Mouse (Mus musculus) layer of hippocampus, postnatal 10 days (tissue): ENCODE data around the gene Adtrp. TPM values are rescaled to one million over a fixed set of nuclear protein-coding genes. Genes with fewer than 3 reads are reported as not detected.

Source experiments
- DNase-seq, 2 experiments: peaks; one replicate each; pipeline ENCODE4 v3.0.0; 2021; ENCODE audit warnings: low spot score in 2 of 2
- total RNA-seq, 2 experiments: library from RNA; stranded (reverse); gene quantifications; 2 replicates each; pipeline ENCODE4 v1.2.3; 2021

Gene Adtrp
- total RNA-seq, 2 experiments from 2014 or later, result 0.46 to 0.69 TPM

DNA sequence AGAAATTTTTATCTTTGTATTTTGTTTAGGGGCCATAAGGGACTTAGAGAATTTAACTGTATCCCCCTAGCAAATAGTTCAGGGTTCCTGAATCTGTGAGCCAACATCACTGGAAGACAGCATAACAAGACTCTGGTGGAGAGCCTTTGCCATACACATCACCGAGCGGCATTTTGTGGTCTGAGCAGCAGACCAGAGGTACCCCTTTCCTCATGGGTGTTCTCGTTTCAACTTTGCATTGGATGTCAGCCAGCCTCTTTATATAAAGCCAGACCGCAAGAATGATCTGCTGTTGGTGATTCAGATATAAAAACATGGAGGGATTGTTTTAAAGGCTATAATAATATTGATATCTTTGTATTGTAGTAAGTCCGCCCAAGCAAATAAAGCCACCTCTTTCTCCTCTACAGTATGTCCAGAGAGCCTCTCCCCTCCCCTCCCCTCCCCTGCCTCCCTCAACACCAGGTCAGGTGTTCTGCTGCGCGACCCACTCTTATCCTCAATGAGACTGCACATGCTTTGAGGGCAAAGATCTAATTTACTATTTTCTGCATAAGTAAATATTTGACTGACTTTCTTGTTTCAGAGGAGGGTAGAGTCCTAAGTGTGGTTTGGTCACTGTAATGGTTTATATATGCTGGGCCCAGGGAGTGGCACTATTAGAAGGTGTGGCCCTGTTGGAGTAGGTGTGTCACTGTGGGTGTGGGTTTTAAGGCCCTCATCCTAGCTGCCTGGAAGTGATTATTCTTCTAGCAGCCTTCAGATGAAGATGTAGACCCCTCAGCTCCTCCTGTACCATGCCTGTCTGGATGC is 62.4 kb downstream of the Adtrp start:
- no peak for DNase-seq

DNA sequence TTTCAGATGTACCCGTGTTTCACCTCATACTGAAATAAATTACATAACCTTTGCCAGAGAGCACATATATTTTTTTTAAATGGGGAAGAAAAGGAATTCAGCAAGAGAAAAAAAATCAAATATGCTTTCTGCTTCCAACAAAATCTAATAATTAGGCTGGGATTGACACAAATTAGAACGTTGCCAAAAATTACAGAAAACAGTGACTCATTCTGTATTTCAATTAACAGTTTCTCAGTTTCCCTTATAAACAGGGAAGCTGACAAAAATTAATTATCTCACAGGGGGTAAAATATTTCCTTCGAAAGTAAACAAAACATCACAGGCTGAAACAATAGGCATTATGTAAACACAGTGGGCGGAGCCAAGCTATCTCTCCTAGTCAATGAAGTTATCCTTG is 67.2 kb downstream of the Adtrp start:
- DNase-seq, result no peak

DNA sequence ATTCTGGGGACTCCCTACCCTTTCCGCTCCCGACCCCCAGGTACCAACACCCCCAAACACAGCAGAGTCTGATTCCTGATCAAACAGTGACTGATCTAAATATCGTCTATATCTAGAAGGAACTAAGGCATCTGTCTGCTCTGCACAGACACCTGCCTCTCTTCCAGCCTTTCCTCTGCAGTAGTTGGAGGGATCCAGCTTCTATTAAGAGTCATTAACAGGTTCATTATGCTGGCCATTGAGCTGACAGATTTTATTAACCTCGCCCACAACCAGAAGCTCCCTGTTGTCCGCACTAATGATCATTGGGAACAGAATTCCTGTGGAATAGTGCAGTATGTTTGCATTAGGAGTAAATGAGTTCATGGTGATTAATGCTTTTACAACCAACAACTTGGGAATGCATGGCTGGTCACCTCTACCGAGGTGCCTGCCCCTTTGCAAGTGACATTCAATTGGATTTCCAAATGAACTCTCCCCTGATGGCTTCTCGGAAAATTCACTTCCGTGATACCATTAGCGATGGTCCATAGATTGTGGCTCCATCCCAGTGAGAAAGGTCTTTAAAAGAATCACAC is 67.8 kb downstream of the Adtrp start:
- no peak for DNase-seq

DNA sequence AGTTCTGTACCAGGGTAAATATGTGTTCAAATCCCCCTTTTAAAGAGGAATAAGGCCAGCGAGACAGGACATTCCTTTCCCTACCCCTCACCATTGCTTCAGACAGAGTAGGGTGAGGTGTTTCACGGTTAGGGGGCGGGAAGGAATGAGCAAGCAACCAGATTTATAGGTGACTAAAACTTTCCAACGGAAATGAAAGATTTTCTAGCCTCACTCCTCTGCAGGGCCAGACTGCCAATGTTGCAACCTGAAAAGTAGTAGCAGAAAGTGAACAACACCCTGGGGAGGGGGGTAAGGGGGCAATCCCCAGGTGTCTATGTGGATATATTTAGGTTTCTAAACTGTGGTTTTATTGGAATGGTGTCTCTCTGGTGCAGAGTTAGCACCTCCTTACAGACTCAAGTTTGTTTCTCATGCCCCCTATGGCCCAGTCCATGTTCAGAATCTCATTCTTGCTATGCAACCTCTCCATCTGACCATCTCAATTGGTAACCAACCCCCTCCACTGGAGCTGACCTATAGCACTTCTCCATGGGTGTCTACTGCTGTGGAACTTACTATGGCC is 73.6 kb downstream of the Adtrp start:
- no peak for DNase-seq

DNA sequence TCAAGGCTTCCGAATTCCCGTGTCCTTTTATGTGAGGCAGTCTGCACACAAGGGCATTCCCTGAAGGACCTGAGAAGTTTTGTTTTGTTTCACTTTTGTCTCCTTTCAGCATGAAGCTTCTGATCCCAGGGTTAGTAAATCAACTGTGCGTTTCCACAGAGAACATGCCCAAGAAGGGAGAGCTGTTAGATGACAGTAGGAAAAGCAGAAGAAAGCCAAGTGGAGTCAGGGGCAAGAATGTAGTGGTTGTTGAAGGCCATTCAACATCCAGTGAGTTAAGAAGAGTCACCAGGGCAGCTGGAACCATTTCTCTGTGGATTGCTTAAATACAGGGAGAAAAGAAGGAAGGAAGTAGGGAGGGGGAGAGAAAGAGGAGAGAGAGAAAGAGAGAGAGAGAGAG is 76.4 kb downstream of the Adtrp start:
- no peak for DNase-seq

DNA sequence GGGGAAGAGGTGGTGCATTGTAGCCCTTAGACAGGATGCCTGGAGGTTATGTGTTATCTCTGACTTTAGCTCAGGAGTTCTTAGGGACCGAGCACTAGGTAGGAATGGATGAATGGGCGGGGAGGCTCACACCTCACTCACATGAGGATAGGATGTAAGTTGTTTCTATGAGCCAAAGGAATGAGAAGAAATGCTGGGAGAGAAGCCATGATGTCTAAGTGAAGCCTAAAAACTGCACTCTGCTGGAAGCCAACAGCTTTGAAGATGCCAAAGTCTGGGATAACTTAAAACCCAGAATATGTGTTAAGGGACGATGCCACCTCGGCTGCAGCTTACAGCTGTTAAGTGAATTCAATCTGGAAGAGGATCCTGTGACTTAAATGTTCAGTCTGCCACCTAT is 79.5 kb downstream of the Adtrp start:
- DNase-seq, result no peak

DNA sequence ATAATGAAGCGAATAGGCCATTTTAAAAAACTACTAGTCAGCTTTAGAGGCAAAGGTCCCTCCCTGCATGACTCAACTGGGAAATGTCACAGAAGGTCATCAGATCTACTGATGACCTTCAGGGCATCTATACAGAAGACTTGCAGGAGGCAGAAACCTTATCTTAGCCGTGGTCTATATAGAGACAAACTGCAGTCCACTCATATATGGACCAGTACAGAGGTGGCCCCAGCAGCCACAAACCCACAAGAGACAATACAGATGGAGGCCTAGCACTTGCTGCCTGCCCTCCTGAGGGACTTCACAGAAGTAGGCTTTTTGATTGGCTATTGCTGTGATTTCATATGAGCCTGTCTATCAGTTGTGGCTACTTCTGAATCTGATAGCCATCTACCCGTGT is 85.5 kb downstream of the Adtrp start:
- DNase-seq, result no peak

DNA sequence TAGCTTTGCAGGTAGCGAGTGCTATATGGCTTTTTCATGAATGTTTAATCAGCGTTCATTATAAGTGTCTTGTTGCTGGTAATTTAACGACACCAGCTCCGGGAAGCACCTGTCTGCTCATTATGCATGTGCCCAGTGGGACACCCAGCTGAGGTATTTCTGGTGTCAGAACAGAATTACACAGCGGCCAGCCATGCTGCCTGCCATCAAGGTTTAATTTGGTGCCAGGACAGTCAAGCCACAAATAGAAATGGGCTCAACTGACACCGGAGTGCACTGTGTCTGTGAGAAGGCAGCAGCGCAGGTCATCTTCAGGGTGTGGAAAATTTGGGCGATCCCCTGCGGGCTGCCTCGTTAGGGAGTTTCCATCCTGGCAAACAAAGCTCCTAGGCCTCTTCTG is 87.0 kb downstream of the Adtrp start:
- no peak for DNase-seq

DNA sequence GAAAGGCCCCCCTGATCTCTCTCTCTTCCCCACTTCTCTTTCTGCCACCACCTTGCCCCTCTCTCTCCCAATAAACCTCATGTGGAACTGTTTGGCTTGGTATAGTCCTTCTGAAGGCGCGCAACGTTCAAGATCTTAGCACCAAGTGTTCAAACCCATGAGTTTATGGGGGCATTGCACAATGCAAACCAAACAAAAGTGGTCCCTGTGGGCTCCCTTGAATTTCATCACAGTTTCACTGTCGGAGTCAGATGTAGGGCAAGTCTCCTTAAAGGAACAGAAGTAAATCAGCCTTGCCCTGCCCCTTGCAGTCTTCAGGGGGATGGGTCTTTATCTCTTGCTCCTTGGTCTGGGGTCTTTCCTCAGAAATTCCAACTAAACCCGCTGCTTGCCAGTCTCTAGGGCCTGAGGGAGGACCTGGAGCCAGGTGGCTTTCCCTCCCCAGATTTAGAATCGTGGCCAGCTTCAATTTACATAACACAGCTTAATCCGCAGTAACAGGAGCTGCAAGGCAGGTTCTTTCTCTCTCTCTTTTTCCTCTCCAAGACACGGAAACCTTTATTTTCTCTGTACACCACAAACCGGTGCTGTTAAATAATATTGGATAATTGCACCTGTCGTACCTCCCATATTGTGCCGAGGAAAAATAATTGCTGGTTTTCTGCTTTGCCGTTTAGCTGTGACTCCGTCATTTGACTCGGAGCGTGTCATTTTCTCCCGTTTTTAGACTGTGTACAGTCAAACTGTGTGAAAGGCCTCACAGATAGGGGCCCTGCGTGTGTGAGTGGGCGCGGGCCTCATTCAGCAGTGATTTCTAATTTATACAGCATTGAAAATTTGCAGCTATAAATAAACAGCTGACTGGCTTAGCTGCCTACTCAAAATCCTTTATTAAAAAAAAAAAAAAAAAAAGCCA is 88.7 kb downstream of the Adtrp start:
- DNase-seq, result no peak

DNA sequence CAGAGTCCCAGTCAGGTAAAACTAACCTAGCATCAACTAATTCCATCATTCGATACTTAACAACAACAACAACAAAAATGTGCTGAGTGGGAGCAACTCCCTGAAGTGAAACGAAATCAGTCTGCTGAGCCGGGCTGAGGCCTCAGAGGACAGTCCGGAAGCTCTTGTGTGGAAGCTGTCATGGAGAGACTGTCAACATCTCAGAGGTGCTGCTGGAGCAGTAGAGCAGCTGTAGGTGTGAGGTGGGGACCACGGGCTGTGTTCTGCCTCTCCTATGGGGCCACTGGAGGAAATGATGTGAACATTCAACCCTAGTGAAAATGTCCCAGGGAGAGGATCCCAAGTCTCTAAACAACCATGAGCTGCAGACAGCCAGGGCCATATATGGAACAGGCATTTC is 94.4 kb downstream of the Adtrp start:
- DNase-seq, result no peak

DNA sequence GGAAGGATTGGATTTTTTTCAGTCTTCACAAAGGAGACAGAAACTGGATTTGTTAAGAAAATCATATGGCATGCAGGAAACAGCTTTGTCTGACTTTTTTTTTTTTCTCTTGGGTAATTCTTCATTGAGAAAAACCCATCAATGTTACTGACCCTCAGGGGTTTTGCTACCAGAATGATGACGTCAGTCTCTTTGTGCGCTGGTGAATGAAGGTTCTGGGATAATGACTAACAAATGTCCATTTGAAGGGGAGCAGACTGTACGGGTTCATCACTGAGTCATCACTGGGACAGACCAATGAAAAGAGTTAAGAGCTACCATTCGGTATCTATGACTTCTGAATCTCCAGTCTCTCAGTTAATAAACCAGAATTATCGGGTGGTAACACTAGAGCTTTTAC is 97.0 kb downstream of the Adtrp start:
- no peak for DNase-seq

DNA sequence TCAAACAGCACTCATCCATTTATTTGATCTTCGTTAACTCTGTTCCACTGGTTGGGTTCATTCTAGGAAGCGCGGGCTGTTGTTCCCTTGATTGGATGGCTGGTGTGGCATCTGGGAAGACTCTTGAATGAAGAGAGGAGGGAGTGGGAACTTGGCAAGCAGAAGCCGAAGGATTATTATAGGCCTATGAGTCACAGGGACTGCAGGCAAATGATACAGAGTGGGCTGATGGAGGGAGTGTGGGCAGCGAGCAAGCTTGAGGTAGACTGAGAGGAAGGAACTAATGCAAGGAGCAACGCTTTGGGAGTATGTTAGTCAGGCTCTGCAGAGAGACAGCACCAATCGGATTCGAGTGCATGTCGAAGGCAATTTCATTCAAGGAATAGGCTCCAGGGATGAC is 98.6 kb downstream of the Adtrp start:
- DNase-seq, result peak; percentile 12 to 20

DNA sequence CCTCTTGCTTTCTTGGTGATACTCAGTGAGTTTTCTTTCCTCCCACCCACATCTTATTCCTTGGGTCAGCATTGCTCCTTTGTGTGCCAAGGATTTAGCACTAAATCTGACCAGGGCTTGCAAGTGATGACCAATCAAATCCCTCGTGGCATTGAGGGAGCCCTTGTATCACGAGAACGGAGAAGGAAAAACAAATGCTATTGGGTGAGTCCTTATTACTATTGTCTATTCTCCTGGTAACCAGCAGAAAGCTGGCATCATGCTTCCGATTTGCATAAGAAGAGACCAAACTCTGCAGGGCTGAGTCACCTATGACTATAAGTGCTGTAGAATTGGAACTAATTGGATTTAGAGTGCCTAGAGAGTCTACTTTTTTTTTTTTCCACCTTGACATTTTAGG is 99.8 kb downstream of the Adtrp start:
- peak in 1 of 2 experiments; percentile 21 for DNase-seq

DNA sequence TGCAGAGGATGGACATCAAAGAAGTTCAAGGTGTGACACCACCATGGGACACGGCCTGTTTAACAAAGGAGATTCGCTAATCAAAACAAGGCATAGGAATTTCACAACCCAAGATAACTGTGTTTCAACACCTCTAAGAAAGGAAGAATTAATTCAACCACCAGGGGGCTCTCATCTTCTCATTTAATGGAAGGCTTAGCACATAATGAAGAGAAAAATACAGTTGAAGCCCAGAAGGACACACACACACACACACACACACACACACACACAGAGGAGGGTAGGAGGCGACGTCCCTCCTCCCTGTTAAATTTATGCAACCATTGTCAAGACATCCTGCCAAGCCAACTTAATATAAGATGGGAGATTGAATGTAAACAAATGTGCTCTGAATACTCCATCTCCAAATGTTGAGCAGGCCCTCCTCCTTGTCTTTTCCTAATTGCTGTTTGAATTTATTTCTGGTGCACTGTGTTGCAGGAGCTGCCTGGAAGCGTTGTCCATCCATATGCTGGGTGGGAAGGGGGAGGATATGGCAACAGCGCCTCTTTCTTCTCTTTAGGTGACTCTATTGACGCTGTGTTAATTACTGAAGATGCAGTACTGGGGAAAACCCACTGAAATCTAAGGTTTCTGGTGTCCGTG is 100.4 kb downstream of the Adtrp start:
- peak; percentile 23 to 24 for DNase-seq

DNA sequence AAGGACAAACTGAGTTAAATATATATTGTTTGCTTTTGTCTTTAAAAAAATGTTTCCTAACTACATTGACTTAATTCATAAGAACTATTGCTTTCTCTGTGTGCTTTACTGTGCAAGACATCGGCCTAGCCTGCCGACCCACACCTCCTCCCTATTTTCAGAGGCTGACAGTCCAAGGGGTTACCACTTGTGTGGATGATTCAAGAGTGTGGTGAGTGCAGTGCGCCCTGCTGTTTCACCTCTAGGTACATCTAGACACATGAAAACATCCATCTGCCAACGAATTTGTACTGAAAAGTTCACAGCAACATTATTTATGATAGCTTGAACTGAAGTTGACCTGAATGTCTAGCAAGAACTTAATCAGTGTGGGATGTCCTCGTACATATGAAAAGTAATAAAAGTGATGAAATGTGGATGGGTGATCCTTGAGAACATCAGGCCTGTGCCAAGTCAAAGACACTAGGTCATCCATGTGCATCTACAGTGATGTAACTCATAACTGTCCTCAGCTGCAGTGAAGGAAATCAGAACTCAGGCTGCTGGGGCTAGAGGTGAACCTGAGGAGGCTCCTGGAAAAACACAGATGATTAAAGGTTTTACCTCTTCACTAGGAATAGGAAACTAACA is 106.9 kb downstream of the Adtrp start:
- no peak for DNase-seq

DNA sequence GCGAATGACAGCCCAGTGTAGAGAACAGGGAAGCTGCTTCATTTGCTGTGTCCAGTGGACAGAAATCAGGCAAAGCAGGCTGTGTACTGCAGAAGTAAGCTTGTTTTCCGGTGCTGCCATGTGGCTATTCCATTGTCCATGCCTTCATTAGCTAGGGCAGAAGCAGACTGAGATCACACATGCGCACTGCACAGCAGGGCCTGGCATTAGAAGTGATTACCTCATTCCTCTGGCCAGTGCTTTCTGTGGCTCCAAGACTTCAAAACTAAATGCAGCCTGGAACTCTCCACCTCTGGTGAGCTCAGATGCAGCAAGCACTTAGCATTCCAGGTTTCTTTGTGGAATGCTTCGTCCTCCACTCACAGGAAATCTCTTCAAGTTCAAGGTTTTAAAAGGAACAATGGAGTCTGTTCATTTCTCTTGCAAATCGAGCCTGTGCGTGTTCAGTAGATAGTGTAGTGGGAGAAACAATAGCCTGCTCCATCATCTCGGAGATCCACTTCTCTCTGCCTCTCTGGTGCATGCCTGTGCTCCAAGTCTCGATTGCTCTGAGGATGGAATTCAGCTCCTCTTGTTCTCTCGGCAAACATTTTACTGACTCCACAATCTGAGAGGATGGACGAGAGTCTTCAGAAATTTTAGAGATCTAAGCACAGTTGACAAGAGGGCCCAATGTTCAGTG is 109.7 kb downstream of the Adtrp start:
- peak; percentile 22 to 43 for DNase-seq

DNA sequence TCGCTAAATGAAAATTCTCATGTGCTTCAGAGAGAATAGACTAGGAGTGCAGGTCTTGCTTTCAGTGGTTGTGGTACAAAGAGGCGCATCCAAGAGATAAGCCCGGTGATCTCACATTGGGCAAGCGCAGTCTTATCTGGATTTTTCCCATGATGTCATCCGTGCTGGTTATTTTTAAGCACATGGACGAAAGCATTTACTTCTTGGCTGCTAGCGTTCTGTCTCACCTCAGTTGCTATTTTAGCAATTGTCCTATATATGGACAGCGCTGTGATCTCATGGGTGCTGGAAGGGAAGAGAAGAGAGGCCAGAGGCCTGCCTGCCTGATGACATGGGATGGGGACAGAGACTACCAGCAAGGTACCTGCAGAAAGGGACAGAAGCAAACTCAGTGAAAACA is 117.8 kb downstream of the Adtrp start:
- no peak for DNase-seq

DNA sequence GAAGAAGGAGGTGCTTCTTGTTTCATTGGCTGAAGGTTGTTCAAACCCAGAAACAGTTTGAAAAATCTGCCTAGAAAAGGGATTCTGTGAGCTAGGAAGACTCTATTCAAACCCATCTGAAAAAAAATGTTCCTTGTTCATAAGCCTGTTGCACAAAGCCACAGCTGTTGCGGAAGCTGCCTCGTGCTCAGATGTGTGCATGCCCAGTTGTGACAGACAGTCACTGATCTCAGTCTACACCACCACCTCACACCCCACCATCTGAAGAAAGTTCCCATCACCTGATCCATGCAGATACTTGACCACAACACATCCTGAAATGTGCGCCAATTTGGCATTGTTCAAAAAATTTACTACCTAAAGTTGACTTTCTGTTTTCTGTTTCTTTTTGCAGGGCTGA is 119.7 kb downstream of the Adtrp start:
- DNase-seq, result no peak

DNA sequence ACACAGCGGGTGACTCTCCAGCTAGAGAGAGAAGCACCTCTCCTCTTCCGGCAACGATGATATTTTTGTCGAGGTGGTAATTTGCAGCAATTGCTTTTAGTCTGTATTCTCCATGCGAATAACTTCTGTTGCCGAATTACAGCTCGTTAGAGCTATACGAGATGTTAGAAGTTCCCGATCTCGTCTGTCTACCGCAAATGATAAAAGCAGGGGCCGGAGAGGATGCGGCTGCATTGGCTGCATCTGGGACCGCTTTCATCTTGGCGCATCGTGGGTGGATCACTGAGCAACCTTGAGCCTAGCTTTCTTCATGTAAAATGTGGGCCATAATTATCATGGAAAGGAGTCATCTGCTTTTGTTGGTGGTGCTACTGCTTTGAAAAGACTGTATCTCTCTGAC is 128.2 kb downstream of the Adtrp start:
- DNase-seq, result no peak

DNA sequence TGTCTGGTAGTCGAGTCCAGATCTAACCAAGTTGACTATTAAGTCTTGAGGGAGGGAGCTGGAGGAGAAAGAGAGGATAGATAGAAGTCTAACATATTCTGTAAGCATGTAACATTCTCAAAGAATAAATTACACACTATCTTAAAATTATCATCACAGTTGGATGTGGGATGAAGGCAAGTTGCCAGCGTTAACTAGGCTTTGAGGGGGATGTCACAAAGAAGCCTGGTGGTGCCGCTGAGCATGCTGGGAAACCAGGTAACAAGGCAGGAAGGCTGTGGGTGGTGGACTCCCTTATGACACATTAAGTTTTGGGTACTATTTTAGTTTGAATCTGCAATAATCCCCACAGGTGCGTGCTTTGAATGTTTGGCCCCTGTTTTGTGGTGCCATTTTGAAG is 129.4 kb downstream of the Adtrp start:
- no peak for DNase-seq
